Mouse (Mus musculus) hindlimb bud, embryonic 11.5 days (tissue): ENCODE measurements around the gene Ppp1r35.

Experiments used
- DNase-seq: peaks from one replicate; pipeline ENCODE4 v3.0.0-alpha.2; 2012; ENCODE audit warnings: low read depth, low spot score; ENCODE audit errors: extremely low spot score

Gene Ppp1r35

GRCm38 (mm10) chr5:137782776-137783522 is 4.3 kb downstream of the Ppp1r35 start:
- no peak for DNase-seq

GRCm38 (mm10) chr5:137783901-137784540 is 5.4 kb downstream of the Ppp1r35 start:
- DNase-seq, result no peak

- no peak for DNase-seq
Observed at GRCm38 (mm10) chr5:137784546-137784945, 5.9 kb downstream of the Ppp1r35 start.

GRCm38 (mm10) chr5:137785164-137786031 is 6.7 kb downstream of the Ppp1r35 start:
- no peak for DNase-seq

- DNase-seq, result peak; percentile 99
Observed at GRCm38 (mm10) chr5:137786109-137786942, 7.7 kb downstream of the Ppp1r35 start.

GRCm38 (mm10) chr5:137787151-137787928 is 8.7 kb downstream of the Ppp1r35 start, which contains the start of the genes Mepce and Zcwpw1:
Gene Mepce, minus strand, starts transcription at chr5:137787655.
Gene Zcwpw1, plus strand, starts transcription at chr5:137787798.
- peak; percentile 96 for DNase-seq

- DNase-seq, result no peak
Observed at GRCm38 (mm10) chr5:137788171-137788570, 9.5 kb downstream of the Ppp1r35 start.

GRCm38 (mm10) chr5:137788946-137789531 is 10.4 kb downstream of the Ppp1r35 start:
- no peak for DNase-seq

GRCm38 (mm10) chr5:137791553-137791952 is 12.9 kb downstream of the Ppp1r35 start:
- no peak for DNase-seq

- no peak for DNase-seq
Observed at GRCm38 (mm10) chr5:137796606-137797005, 18.0 kb downstream of the Ppp1r35 start.

- no peak for DNase-seq
Observed at GRCm38 (mm10) chr5:137800917-137801316, 22.3 kb downstream of the Ppp1r35 start.

GRCm38 (mm10) chr5:137806158-137806557 is 27.5 kb downstream of the Ppp1r35 start:
- DNase-seq, result no peak

- no peak for DNase-seq
Observed at GRCm38 (mm10) chr5:137808316-137808715, 29.7 kb downstream of the Ppp1r35 start.

GRCm38 (mm10) chr5:137817466-137818222 is 39.0 kb downstream of the Ppp1r35 start:
- DNase-seq, result no peak

- DNase-seq, result no peak
Observed at GRCm38 (mm10) chr5:137822126-137822525, 43.5 kb downstream of the Ppp1r35 start.

- DNase-seq, result no peak
Observed at GRCm38 (mm10) chr5:137822602-137823001, 44.0 kb downstream of the Ppp1r35 start.

- DNase-seq, result no peak
Observed at GRCm38 (mm10) chr5:137823455-137824045, 44.9 kb downstream of the Ppp1r35 start.

GRCm38 (mm10) chr5:137825030-137825429 is 46.4 kb downstream of the Ppp1r35 start:
- DNase-seq, result no peak
